Mouse (Mus musculus): ENCODE data around the gene Gm10320. TPM values are rescaled to one million over a fixed set of nuclear protein-coding genes. Genes with fewer than 3 reads are reported as not detected.

Gm10320 gene
- polyA plus RNA-seq, 1 experiment from 2014 or later: 0.36 TPM

- Histone ChIP-seq H3K9ac (no peak overlapping the region), H3K4me3 (no peak overlapping the region), H3K4me2 (no peak overlapping the region), H3K27me3 (replicated peaks) (no peaks in the 10 kb centered on the region; the same call in 1 of the 2 replicates), H3K36me3 (no peaks in the 10 kb centered on the region), H3K9me3 (no peaks in the 10 kb centered on the region; the same call in 1 of the 2 replicates), H3K27ac (replicated peaks) (no peak overlapping the region), H3K4me1 (no peaks in the 10 kb centered on the region)
- WGBS: 72% methylated on average over 6 of the region's 6 CpGs
- ATAC-seq (ENCODE audit: extremely low read depth, insufficient number of reproducible peaks, low FRiP score, low TSS enrichment): no peak
Measured at GRCm38 (mm10) chr13:98523719-98524316, 32.0 kb upstream of the Gm10320 start.

GRCm38 (mm10) chr13:98518341-98518740 lies 26.5 kb upstream of the Gm10320 start:
- Histone ChIP-seq H3K36me3 (no peaks in the 10 kb centered on the region), H3K27me3 (replicated peaks) (peaks cover 4% of the 10 kb centered on the region), H3K9me3 (no peaks in the 10 kb centered on the region; the same call in 1 of the 2 replicates), H3K4me3 (no peak overlapping the region), H3K4me2 (peak overlapping the region; percentile 48), H3K9ac (0 out of 2 replicates have a peak overlapping the region, but pooled peaks have one; percentile 58), H3K4me1 (peaks cover 4% of the 10 kb centered on the region; the same call in 1 of the 2 replicates), H3K27ac (replicated peaks) (no peak overlapping the region)
- ATAC-seq (ENCODE audit: extremely low read depth, insufficient number of reproducible peaks, low FRiP score, low TSS enrichment): no peak
- WGBS: 20% methylated on average over 11 of the region's 11 CpGs

- Histone ChIP-seq H3K9ac (no peak overlapping the region), H3K4me3 (no peak overlapping the region), H3K4me2 (no peak overlapping the region), H3K27ac (replicated peaks) (no peak overlapping the region), H3K27me3 (replicated peaks) (peaks cover 4% of the 10 kb centered on the region), H3K36me3 (no peaks in the 10 kb centered on the region), H3K4me1 (peaks cover 4% of the 10 kb centered on the region; the same call in 1 of the 2 replicates), H3K9me3 (no peaks in the 10 kb centered on the region; the same call in 1 of the 2 replicates)
- 55% methylated on average over 5 of the region's 5 CpGs for WGBS
- no peak for ATAC-seq (ENCODE audit: extremely low read depth, insufficient number of reproducible peaks, low FRiP score, low TSS enrichment)
Measured at GRCm38 (mm10) chr13:98517666-98518065, 25.9 kb upstream of the Gm10320 start.

GRCm38 (mm10) chr13:98516985-98517384 lies 25.2 kb upstream of the Gm10320 start:
- WGBS: 83% methylated on average over 4 of the region's 4 CpGs
- Histone ChIP-seq H3K4me3 (no peak overlapping the region), H3K4me2 (no peak overlapping the region), H3K27me3 (replicated peaks) (peaks cover 8% of the 10 kb centered on the region), H3K4me1 (peaks cover 4% of the 10 kb centered on the region; the same call in 1 of the 2 replicates), H3K36me3 (no peaks in the 10 kb centered on the region), H3K9ac (no peak overlapping the region), H3K27ac (replicated peaks) (no peak overlapping the region), H3K9me3 (no peaks in the 10 kb centered on the region)
- no peak for ATAC-seq (ENCODE audit: extremely low read depth, insufficient number of reproducible peaks, low FRiP score, low TSS enrichment)

- Histone ChIP-seq H3K4me1 (no peaks in the 10 kb centered on the region), H3K9ac (no peak overlapping the region), H3K9me3 (no peaks in the 10 kb centered on the region), H3K36me3 (no peaks in the 10 kb centered on the region), H3K27me3 (replicated peaks) (peaks cover 44% of the 10 kb centered on the region), H3K27ac (replicated peaks) (no peak overlapping the region), H3K4me3 (no peak overlapping the region), H3K4me2 (no peak overlapping the region)
- no peak for ATAC-seq (ENCODE audit: extremely low read depth, insufficient number of reproducible peaks, low FRiP score, low TSS enrichment)
- 67% methylated on average over 4 of the region's 4 CpGs for WGBS
Measured at GRCm38 (mm10) chr13:98512066-98512465, 20.3 kb upstream of the Gm10320 start.

- ATAC-seq (ENCODE audit: extremely low read depth, insufficient number of reproducible peaks, low FRiP score, low TSS enrichment): no peak
- no peak overlapping the region for H3K27ac ChIP-seq (replicated peaks)
- H3K36me3 ChIP-seq: no peaks in the 10 kb centered on the region
- H3K4me3 ChIP-seq: no peak overlapping the region
- peaks cover 22% of the 10 kb centered on the region for H3K4me1 ChIP-seq
- H3K9ac ChIP-seq: no peak overlapping the region
- peaks cover 85% of the 10 kb centered on the region for H3K27me3 ChIP-seq (replicated peaks)
- 35% methylated on average over 2 of the region's 2 CpGs for WGBS
- H3K9me3 ChIP-seq: no peaks in the 10 kb centered on the region
- H3K4me2 ChIP-seq: no peak overlapping the region
Measured at GRCm38 (mm10) chr13:98507656-98508055, 15.9 kb upstream of the Gm10320 start.

GRCm38 (mm10) chr13:98506496-98506895 lies 14.7 kb upstream of the Gm10320 start:
- Histone ChIP-seq H3K27ac (replicated peaks) (no peak overlapping the region), H3K36me3 (no peaks in the 10 kb centered on the region), H3K4me1 (peaks cover 28% of the 10 kb centered on the region), H3K27me3 (replicated peaks) (peaks cover 89% of the 10 kb centered on the region), H3K9me3 (no peaks in the 10 kb centered on the region), H3K4me3 (no peak overlapping the region), H3K4me2 (no peak overlapping the region), H3K9ac (no peak overlapping the region)
- 7% methylated on average over 4 of the region's 4 CpGs for WGBS
- no peak for ATAC-seq (ENCODE audit: extremely low read depth, insufficient number of reproducible peaks, low FRiP score, low TSS enrichment)

GRCm38 (mm10) chr13:98505989-98506388 lies 14.2 kb upstream of the Gm10320 start:
- no peak overlapping the region for H3K27ac ChIP-seq (replicated peaks)
- no peak overlapping the region for H3K9ac ChIP-seq
- H3K4me3 ChIP-seq: no peak overlapping the region
- peaks cover 28% of the 10 kb centered on the region for H3K4me1 ChIP-seq
- H3K27me3 ChIP-seq (replicated peaks): peaks cover 94% of the 10 kb centered on the region
- no peak for ATAC-seq (ENCODE audit: extremely low read depth, insufficient number of reproducible peaks, low FRiP score, low TSS enrichment)
- 17% methylated on average over 6 of the region's 6 CpGs for WGBS
- H3K9me3 ChIP-seq: no peaks in the 10 kb centered on the region
- H3K36me3 ChIP-seq: no peaks in the 10 kb centered on the region
- no peak overlapping the region for H3K4me2 ChIP-seq

GRCm38 (mm10) chr13:98505489-98505857 lies 13.7 kb upstream of the Gm10320 start:
- H3K27ac ChIP-seq (replicated peaks): no peak overlapping the region
- no peaks in the 10 kb centered on the region for H3K36me3 ChIP-seq
- WGBS: 8% methylated on average over 11 of the region's 11 CpGs
- no peak overlapping the region for H3K9ac ChIP-seq
- H3K27me3 ChIP-seq (replicated peaks): peaks cover 96% of the 10 kb centered on the region
- H3K4me3 ChIP-seq: no peak overlapping the region
- H3K4me2 ChIP-seq: no peak overlapping the region
- no peak; the same call in 1 of the 2 replicates for ATAC-seq (ENCODE audit: extremely low read depth, insufficient number of reproducible peaks, low FRiP score, low TSS enrichment)
- no peaks in the 10 kb centered on the region for H3K9me3 ChIP-seq
- peaks cover 28% of the 10 kb centered on the region for H3K4me1 ChIP-seq

- peaks cover 96% of the 10 kb centered on the region for H3K27me3 ChIP-seq (replicated peaks)
- H3K9ac ChIP-seq: peak overlapping the region; percentile 41; the same call in 1 of the 2 replicates
- no peak overlapping the region for H3K27ac ChIP-seq (replicated peaks)
- H3K4me3 ChIP-seq: peak overlapping the region; percentile 48
- peak overlapping the region; percentile 71 for H3K4me2 ChIP-seq
- H3K36me3 ChIP-seq: no peaks in the 10 kb centered on the region
- ATAC-seq (ENCODE audit: extremely low read depth, insufficient number of reproducible peaks, low FRiP score, low TSS enrichment): no peak
- WGBS: under 1% methylated on average over 49 of the region's 51 CpGs
- no peaks in the 10 kb centered on the region for H3K9me3 ChIP-seq
- H3K4me1 ChIP-seq: peaks cover 28% of the 10 kb centered on the region
Measured at GRCm38 (mm10) chr13:98504661-98505488, 13.1 kb upstream of the Gm10320 start.

- Histone ChIP-seq H3K9me3 (no peaks in the 10 kb centered on the region), H3K4me2 (peak overlapping the region; percentile 71), H3K9ac (no peak overlapping the region), H3K4me1 (peaks cover 28% of the 10 kb centered on the region), H3K4me3 (peak overlapping the region; percentile 48), H3K27me3 (replicated peaks) (peaks cover 97% of the 10 kb centered on the region), H3K36me3 (no peaks in the 10 kb centered on the region), H3K27ac (replicated peaks) (no peak overlapping the region)
- no peak for ATAC-seq (ENCODE audit: extremely low read depth, insufficient number of reproducible peaks, low FRiP score, low TSS enrichment)
- under 1% methylated on average over 27 of the region's 27 CpGs for WGBS
Measured at GRCm38 (mm10) chr13:98504181-98504660, 12.4 kb upstream of the Gm10320 start.

Measured in heart, embryonic 13.5 days (tissue).